Mouse (Mus musculus) heart, postnatal 25 days (tissue): ENCODE data around the gene Rxfp4. TPM values are rescaled to one million over a fixed set of nuclear protein-coding genes. Genes with fewer than 3 reads are reported as not detected.
A peak's percentile ranks its signal among the peaks of the same experiment; 100 is the strongest.
"Not testable (repeated sequence)": the region's sequence is repeated elsewhere in the genome, so short reads cannot be mapped to it uniquely, and the experiment has no call there.

Experiments used
- DNase-seq: peaks from one replicate; pipeline ENCODE4 v3.0.0; 2022; ENCODE audit warnings: low spot score
- intact Hi-C: fragments of 180-260 bp; cut with DNase I; formaldehyde crosslinking; loops from one replicate; pipeline ENCODE4 v1.15.1; 2025
- total RNA-seq, 2 experiments: library from RNA; stranded (reverse); gene quantifications; 2 replicates each; pipeline ENCODE4 v1.2.3; 2021

Rxfp4 gene
- total RNA-seq, 2 experiments from 2014 or later = not detected

- DNase-seq = no peak
- intact Hi-C loops = no loop called here
Observed at GRCm38 (mm10) chr3:88618074-88618871, 34.7 kb downstream of the Rxfp4 start.

- DNase-seq = no peak
- intact Hi-C loops = no loop called here
Observed at GRCm38 (mm10) chr3:88616951-88617500, 35.9 kb downstream of the Rxfp4 start.

GRCm38 (mm10) chr3:88615902-88616391, 37.0 kb downstream of the Rxfp4 start:
- DNase-seq = peak; percentile 73
- intact Hi-C loops = no loop called here

- DNase-seq = no peak
- intact Hi-C loops = no loop called here
Observed at GRCm38 (mm10) chr3:88615117-88615516, 37.8 kb downstream of the Rxfp4 start.

- intact Hi-C loops = no loop called here
- DNase-seq = no peak
Observed at GRCm38 (mm10) chr3:88614418-88614817, 38.5 kb downstream of the Rxfp4 start.

- intact Hi-C loops = loop anchor here (5.0 kb wide), 2 partner anchors 78 to 128 kb away; partner anchors contain the start of gene Khdc4
Observed at GRCm38 (mm10) chr3:88609066-88609465, 43.9 kb downstream of the Rxfp4 start.

GRCm38 (mm10) chr3:88607758-88608138, 45.2 kb downstream of the Rxfp4 start:
- no peak for DNase-seq
- intact Hi-C loops = loop anchor here (2.0 to 5.0 kb wide), 4 partner anchors 25 to 130 kb away; partner anchors contain the start of gene Khdc4

More at GRCm38 (mm10) chr3:88609066-88609465, 43.9 kb downstream of the Rxfp4 start:
- no peak for DNase-seq

GRCm38 (mm10) chr3:88607065-88607757, 45.7 kb downstream of the Rxfp4 start:
- DNase-seq = peak; percentile 80
- intact Hi-C loops = loop anchor here (2.0 to 5.0 kb wide), 4 partner anchors 26 to 130 kb away; partner anchors contain the start of gene Khdc4

GRCm38 (mm10) chr3:88605666-88606065, 47.3 kb downstream of the Rxfp4 start, which contains the start of gene Arhgef2:
Gene Arhgef2, plus strand, starts transcription at chr3:88605966.
- DNase-seq = not testable (repeated sequence)
- intact Hi-C loops = loop anchor here (2.0 to 5.0 kb wide), 4 partner anchors 27 to 132 kb away; partner anchors contain the start of gene Khdc4

GRCm38 (mm10) chr3:88604863-88605262, 48.1 kb downstream of the Rxfp4 start:
- no peak for DNase-seq
- intact Hi-C loops = loop anchor here (5.0 kb wide), 2 partner anchors 82 to 132 kb away; partner anchors contain the start of gene Khdc4

GRCm38 (mm10) chr3:88603714-88604161, 49.2 kb downstream of the Rxfp4 start:
- intact Hi-C loops = no loop called here

GRCm38 (mm10) chr3:88602466-88602865, 50.5 kb downstream of the Rxfp4 start:
- intact Hi-C loops = no loop called here
- no peak for DNase-seq

More at GRCm38 (mm10) chr3:88603714-88604161, 49.2 kb downstream of the Rxfp4 start:
- DNase-seq = peak; percentile 64

Other genes starting within 250 kb of the Rxfp4 start
- 10 to 100 TPM; 19.1 to 20.5 TPM for gene Pmf1, start 242.8 kb downstream of the Rxfp4 start, total RNA-seq
- 10 to 100 TPM; 11.2 to 13.2 TPM for gene Slc25a44, start 228.0 kb downstream of the Rxfp4 start, total RNA-seq
- 1 to 10 TPM; 1.9 to 3.7 TPM for gene Sema4a, start 192.0 kb downstream of the Rxfp4 start, total RNA-seq
- 100 to 1,000 TPM; 121 to 132 TPM for gene Lmna, start 143.2 kb downstream of the Rxfp4 start, total RNA-seq
- under 1 TPM; 0.39 to 0.61 TPM for gene Mex3a, start 120.7 kb downstream of the Rxfp4 start, total RNA-seq
- gene Rab25, start 104.8 kb downstream of the Rxfp4 start, total RNA-seq = not detected
- 10 to 100 TPM; 84.2 to 92.5 TPM for gene Lamtor2, start 100.1 kb downstream of the Rxfp4 start, total RNA-seq
- 10 to 100 TPM; 67.4 to 71.2 TPM for gene Ubqln4, start 99.4 kb downstream of the Rxfp4 start, total RNA-seq
- 10 to 100 TPM; 80.7 to 93.3 TPM for gene Ssr2, start 77.3 kb downstream of the Rxfp4 start, total RNA-seq
- 10 to 100 TPM; 42.6 to 51.8 TPM for gene Arhgef2, start 47.2 kb downstream of the Rxfp4 start, total RNA-seq
- 10 to 100 TPM; 27.1 to 28.8 TPM for gene Khdc4, start 32.7 kb upstream of the Rxfp4 start, total RNA-seq
- 10 to 100 TPM; 71.7 to 76.2 TPM for gene Rit1, start 63.7 kb upstream of the Rxfp4 start, total RNA-seq
- gene Syt11, start 122.0 kb upstream of the Rxfp4 start, total RNA-seq = 1 to 10 TPM; 3.8 to 7.3 TPM
- 10 to 100 TPM; 21.5 to 23.9 TPM for gene Gon4l, start 182.1 kb upstream of the Rxfp4 start, total RNA-seq